Mouse (Mus musculus) heart, embryonic 16.5 days (tissue): ENCODE results near the gene Ndufs1. TPM values are rescaled to one million over a fixed set of nuclear protein-coding genes. Genes with fewer than 3 reads are reported as not detected.
A peak's percentile ranks its signal among the peaks of the same experiment; 100 is the strongest.

Experiments
- ATAC-seq: fragments of 200-750 bp; cut with Nextera tagmentation; replicated peaks from 2 replicates; pipeline ENCODE4 v1.8.0; 2017; ENCODE audit warnings: moderate number of reproducible peaks; ENCODE audit not compliant: insufficient read depth, low FRiP score; ENCODE audit errors: extremely low read depth
- H3K27ac ChIP-seq: fragments of 300-500 bp; sonication (generic); 2 replicates; pipeline ENCODE4 v1.5.1; 2014; ENCODE audit warnings: mild to moderate bottlenecking, low read length, control low read depth, moderate library complexity
- H3K27me3 ChIP-seq: fragments of 300-500 bp; sonication (generic); 2 replicates; pipeline ENCODE4 v1.6.1; 2014; ENCODE audit warnings: low read length, mixed read lengths; ENCODE audit not compliant: control insufficient read depth, insufficient read depth
- H3K36me3 ChIP-seq: fragments of 300-500 bp; sonication (generic); 2 replicates; pipeline ENCODE4 v1.6.1; 2014; ENCODE audit not compliant: control insufficient read depth, insufficient read depth
- H3K4me1 ChIP-seq: fragments of 300-500 bp; sonication (generic); 2 replicates; pipeline ENCODE4 v1.6.1; 2014; ENCODE audit warnings: low read length, mixed read lengths; ENCODE audit not compliant: control insufficient read depth, insufficient read depth
- H3K4me2 ChIP-seq: fragments of 300-500 bp; sonication (generic); 2 replicates; pipeline ENCODE4 v1.6.1; 2014; ENCODE audit warnings: low read depth, mild to moderate bottlenecking, control low read depth, low read length
- H3K4me3 ChIP-seq: fragments of 300-500 bp; sonication (generic); 2 replicates; pipeline ENCODE4 v1.5.1; 2014; ENCODE audit warnings: mild to moderate bottlenecking, control low read depth, low read length
- H3K9ac ChIP-seq: fragments of 300-500 bp; sonication (generic); 2 replicates; pipeline ENCODE4 v1.6.1; 2014; ENCODE audit warnings: low read length, control low read depth
- H3K9me3 ChIP-seq: fragments of 300-500 bp; sonication (generic); replicated peaks from 2 replicates; pipeline ENCODE4 v1.6.1; 2016; ENCODE audit warnings: low read length; ENCODE audit not compliant: control insufficient read depth
- WGBS: fragments of 180-500 bp; shearing (Covaris S2); extraction: QIAGEN DNeasy Blood & Tissue Kit; methylation state at CpG from one replicate; pipeline ENCODE4 v1.1.7; 2014; 5-methylcytosine and 5-hydroxymethylcytosine counted together
- polyA plus RNA-seq: library from polyadenylated mRNA; unstranded; fragments of >200 nt; fragmentation: Nextera tagmentation; extraction: Ambion mirVana; gene quantifications from 2 replicates; pipeline ENCODE4 v1.2.1, GENCODE M21; 2015

Ndufs1 gene
- polyA plus RNA-seq: 450 and 470 TPM in 2 replicates

- H3K27ac ChIP-seq: peak within 1 kb of the TSS; percentile 96
- peaks cover 25% of the 10 kb centered on the region for H3K36me3 ChIP-seq
- no peaks in the 10 kb centered on the region for H3K9me3 ChIP-seq
- ATAC-seq: peak; percentile 88
- WGBS: under 1% methylated on average over 72 of the region's 72 CpGs
- no peaks in the 10 kb centered on the region for H3K27me3 ChIP-seq
- peaks cover 22% of the 10 kb centered on the region for H3K4me1 ChIP-seq
- H3K4me2 ChIP-seq: peak within 1 kb of the TSS; percentile 80
- peak within 1 kb of the TSS; percentile 99 for H3K4me3 ChIP-seq
- peak within 1 kb of the TSS; percentile 99 for H3K9ac ChIP-seq
Observed at GRCm38 (mm10) chr1:63176604-63177421, at the start of gene Ndufs1, which contains the start of gene Eef1b2. TSS of gene Ndufs1 (minus strand) at chr1:63176833. TSS of gene Eef1b2 (plus strand) at chr1:63176825.

GRCm38 (mm10) chr1:63225890-63226289, 49.3 kb upstream of the Ndufs1 start:
- H3K4me2 ChIP-seq: 0 out of 2 replicates have a peak overlapping the region, but pooled peaks have one; percentile 9
- H3K9me3 ChIP-seq: no peaks in the 10 kb centered on the region
- H3K9ac ChIP-seq: no peak overlapping the region
- H3K27me3 ChIP-seq: no peaks in the 10 kb centered on the region
- H3K36me3 ChIP-seq: no peaks in the 10 kb centered on the region
- 6% methylated on average over 7 of the region's 7 CpGs for WGBS
- peak; percentile 80 for ATAC-seq
- no peak overlapping the region for H3K27ac ChIP-seq
- H3K4me1 ChIP-seq: 0 out of 2 replicates have a peak, but pooled peaks cover 3% of the 10 kb centered on the region
- no peak overlapping the region for H3K4me3 ChIP-seq

GRCm38 (mm10) chr1:63225009-63225408, 48.4 kb upstream of the Ndufs1 start:
- H3K27me3 ChIP-seq: no peaks in the 10 kb centered on the region
- no peak for ATAC-seq
- H3K27ac ChIP-seq: no peak overlapping the region
- H3K4me3 ChIP-seq: no peak overlapping the region
- H3K4me1 ChIP-seq: 0 out of 2 replicates have a peak, but pooled peaks cover 3% of the 10 kb centered on the region
- no peaks in the 10 kb centered on the region for H3K36me3 ChIP-seq
- WGBS: 45% methylated on average over 4 of the region's 4 CpGs
- no peak overlapping the region for H3K4me2 ChIP-seq
- H3K9ac ChIP-seq: no peak overlapping the region
- H3K9me3 ChIP-seq: no peaks in the 10 kb centered on the region

- H3K27ac ChIP-seq: no peak overlapping the region
- H3K36me3 ChIP-seq: no peaks in the 10 kb centered on the region
- H3K4me3 ChIP-seq: no peak overlapping the region
- 0 out of 2 replicates have a peak, but pooled peaks cover 2% of the 10 kb centered on the region for H3K9me3 ChIP-seq
- ATAC-seq: no peak
- no peaks in the 10 kb centered on the region for H3K27me3 ChIP-seq
- H3K4me1 ChIP-seq: no peaks in the 10 kb centered on the region
- H3K9ac ChIP-seq: no peak overlapping the region
- no peak overlapping the region for H3K4me2 ChIP-seq
- 92% methylated on average over 4 of the region's 4 CpGs for WGBS
Observed at GRCm38 (mm10) chr1:63219277-63219676, 42.6 kb upstream of the Ndufs1 start.

- H3K4me3 ChIP-seq: no peak overlapping the region
- 0 out of 2 replicates have a peak, but pooled peaks cover 2% of the 10 kb centered on the region for H3K9me3 ChIP-seq
- peaks cover 3% of the 10 kb centered on the region; the same call in 1 of the 2 replicates for H3K4me1 ChIP-seq
- WGBS: 54% methylated on average over 7 of the region's 7 CpGs
- no peak overlapping the region for H3K27ac ChIP-seq
- no peaks in the 10 kb centered on the region for H3K27me3 ChIP-seq
- no peak overlapping the region for H3K4me2 ChIP-seq
- no peak overlapping the region for H3K9ac ChIP-seq
- ATAC-seq: no peak
- H3K36me3 ChIP-seq: no peaks in the 10 kb centered on the region
Observed at GRCm38 (mm10) chr1:63214631-63215030, 38.0 kb upstream of the Ndufs1 start.

GRCm38 (mm10) chr1:63214271-63214558, 37.6 kb upstream of the Ndufs1 start, which contains the start of gene Gpr1:
TSS of gene Gpr1 (minus strand) at chr1:63214543.
- peak within 1 kb of the TSS; percentile 34 for H3K9ac ChIP-seq
- no peaks in the 10 kb centered on the region for H3K27me3 ChIP-seq
- H3K4me1 ChIP-seq: peaks cover 3% of the 10 kb centered on the region; the same call in 1 of the 2 replicates
- ATAC-seq: no peak
- H3K9me3 ChIP-seq: 0 out of 2 replicates have a peak, but pooled peaks cover under 1% of the 10 kb centered on the region
- 49% methylated on average over 3 of the region's 3 CpGs for WGBS
- H3K4me2 ChIP-seq: peak within 1 kb of the TSS; percentile 45; the same call in 1 of the 2 replicates
- H3K4me3 ChIP-seq: peak within 1 kb of the TSS; percentile 19; the same call in 1 of the 2 replicates
- H3K27ac ChIP-seq: no peak within 1 kb of the TSS
- no peaks in the 10 kb centered on the region for H3K36me3 ChIP-seq

GRCm38 (mm10) chr1:63213478-63214270, 37.0 kb upstream of the Ndufs1 start:
- no peak for ATAC-seq
- Histone ChIP-seq H3K4me3 (peak overlapping the region; percentile 19; the same call in 1 of the 2 replicates), H3K9me3 (no peaks in the 10 kb centered on the region), H3K36me3 (no peaks in the 10 kb centered on the region), H3K4me2 (peak overlapping the region; percentile 45; the same call in 1 of the 2 replicates), H3K27ac (no peak overlapping the region), H3K27me3 (no peaks in the 10 kb centered on the region), H3K4me1 (peaks cover 3% of the 10 kb centered on the region; the same call in 1 of the 2 replicates), H3K9ac (peak overlapping the region; percentile 34)
- WGBS: 30% methylated on average over 22 of the region's 22 CpGs

GRCm38 (mm10) chr1:63209861-63210529, 33.4 kb upstream of the Ndufs1 start:
- no peaks in the 10 kb centered on the region for H3K9me3 ChIP-seq
- no peak overlapping the region for H3K9ac ChIP-seq
- WGBS: 40% methylated on average over 6 of the region's 6 CpGs
- no peak overlapping the region for H3K27ac ChIP-seq
- ATAC-seq: no peak
- H3K36me3 ChIP-seq: no peaks in the 10 kb centered on the region
- no peaks in the 10 kb centered on the region for H3K27me3 ChIP-seq
- H3K4me1 ChIP-seq: peaks cover 3% of the 10 kb centered on the region; the same call in 1 of the 2 replicates
- H3K4me3 ChIP-seq: no peak overlapping the region
- no peak overlapping the region for H3K4me2 ChIP-seq
